Mouse (Mus musculus) large intestine, adult 2 months (tissue): ENCODE results near the gene 9430097D07Rik. TPM values are rescaled to one million over a fixed set of nuclear protein-coding genes. Genes with fewer than 3 reads are reported as not detected.

Source experiments
- DNase-seq: peaks from one replicate; pipeline ENCODE4 v3.0.0-alpha.2; 2012; ENCODE audit warnings: low read depth, low spot score
- WGBS: fragments of 180-500 bp; shearing (Covaris S2); methylation state at CpG from one replicate; pipeline ENCODE4 v1.1.7; 2018; 5-methylcytosine and 5-hydroxymethylcytosine counted together
- polyA plus RNA-seq: library from polyadenylated mRNA; depleted of rRNA; stranded (reverse); fragments of >200 nt; gene quantifications from 2 replicates; pipeline ENCODE4 v1.2.3, GENCODE M21; 2012; rRNA removed

9430097D07Rik gene
- polyA plus RNA-seq, 1 experiment, result 0.05 TPM

GRCm38 (mm10) chr2:32537941-32538340 is 37.5 kb downstream of the 9430097D07Rik start:
- 27% methylated on average over 5 of the region's 5 CpGs for WGBS

DNA sequence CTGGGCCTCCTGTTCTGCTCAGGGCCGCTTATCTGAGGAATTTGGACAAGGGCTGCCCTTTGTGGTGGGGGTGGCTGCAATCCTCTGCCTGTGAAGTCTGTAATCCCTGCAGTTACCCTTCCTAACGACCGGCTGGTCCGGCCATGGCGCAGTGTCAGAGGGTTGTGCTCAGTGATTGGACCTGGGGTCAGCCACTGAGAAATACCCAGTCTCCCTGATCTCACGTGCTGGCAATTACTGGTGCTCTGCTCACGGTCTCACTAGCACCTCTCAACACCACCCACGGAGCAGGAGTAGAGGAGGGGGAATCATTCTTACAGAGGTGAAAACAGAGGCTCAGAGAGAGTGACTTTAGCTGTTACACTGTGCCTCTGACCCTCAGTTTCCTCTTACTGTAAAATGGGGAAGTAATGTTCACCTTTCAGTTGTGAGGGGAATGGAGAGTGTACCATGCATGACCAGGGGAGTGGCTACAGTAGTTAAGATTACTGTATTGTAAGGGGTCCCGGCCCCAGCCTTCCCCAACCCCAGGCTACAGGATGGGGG is 38.1 kb downstream of the 9430097D07Rik start:
- no peak for DNase-seq
- WGBS, result 21% methylated on average over 9 of the region's 9 CpGs

More at GRCm38 (mm10) chr2:32537941-32538340, 37.5 kb downstream of the 9430097D07Rik start:
- no peak for DNase-seq

GRCm38 (mm10) chr2:32536634-32537359 is 38.7 kb downstream of the 9430097D07Rik start:
- WGBS, result 10% methylated on average over 11 of the region's 11 CpGs
- DNase-seq, result no peak

DNA sequence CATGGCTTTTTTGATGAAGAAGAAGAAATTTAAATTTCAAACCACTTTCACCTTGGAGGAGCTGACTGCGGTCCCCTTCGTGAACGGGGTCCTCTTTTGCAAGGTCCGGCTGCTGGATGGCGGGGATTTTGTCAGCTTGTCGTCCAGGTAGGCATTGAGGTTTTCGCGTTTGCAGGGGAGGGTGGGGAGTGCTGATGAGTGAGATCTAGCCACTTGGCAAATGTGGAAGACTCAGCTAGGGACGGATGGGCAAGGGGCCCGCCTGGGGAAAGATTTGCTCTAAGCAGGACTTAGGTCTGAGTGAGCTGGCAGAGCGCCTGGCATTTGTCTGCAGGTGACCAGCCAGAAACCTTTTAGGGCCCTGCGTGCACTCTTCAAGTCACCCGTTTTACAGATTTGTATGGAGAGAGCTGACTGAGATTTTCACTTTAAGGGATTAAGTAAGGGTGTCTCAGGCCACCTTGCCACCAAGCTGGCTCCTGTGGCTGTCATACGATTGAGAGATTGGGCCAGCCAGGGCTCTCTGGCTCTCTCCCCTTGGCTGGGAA is 39.3 kb downstream of the 9430097D07Rik start:
- WGBS, result 3% methylated on average over 14 of the region's 14 CpGs
- no peak for DNase-seq

GRCm38 (mm10) chr2:32535501-32535991 is 39.9 kb downstream of the 9430097D07Rik start:
- DNase-seq, result no peak
- under 1% methylated on average over 56 of the region's 56 CpGs for WGBS

- 1% methylated on average over 67 of the region's 67 CpGs for WGBS
- no peak for DNase-seq
These were observed 40.6 kb downstream of the 9430097D07Rik start, which contains the start of gene Fam102a for GRCm38 (mm10) chr2:32534733-32535471. Gene Fam102a (plus strand): TSS chr2:32535332.

- no peak for DNase-seq
- 9% methylated on average over 13 of the region's 13 CpGs for WGBS
These were observed 41.3 kb downstream of the 9430097D07Rik start for GRCm38 (mm10) chr2:32534061-32534732.

GRCm38 (mm10) chr2:32533163-32533562 is 42.3 kb downstream of the 9430097D07Rik start:
- no peak for DNase-seq
- 90% methylated on average over 2 of the region's 2 CpGs for WGBS

DNA sequence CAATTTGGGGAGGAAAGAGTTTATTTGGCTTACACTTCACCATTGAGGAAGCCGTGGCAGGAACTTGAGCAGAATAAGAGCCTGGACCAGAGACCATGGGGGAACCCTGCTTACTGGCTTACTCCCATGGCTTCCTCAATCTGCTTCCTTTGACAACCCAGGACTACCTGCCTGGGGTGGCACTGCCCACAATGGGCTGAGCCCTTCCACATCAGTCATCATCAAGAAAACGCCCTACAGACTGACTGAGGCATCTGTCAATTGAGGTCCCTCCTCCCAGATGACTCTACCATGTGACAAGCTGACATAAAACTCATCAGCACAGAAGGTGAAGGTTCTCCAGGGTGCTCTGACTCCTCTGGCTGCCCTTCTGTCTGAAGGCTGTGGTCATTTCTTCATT is 45.0 kb downstream of the 9430097D07Rik start:
- DNase-seq, result no peak
- 61% methylated on average over 2 of the region's 2 CpGs for WGBS

DNA sequence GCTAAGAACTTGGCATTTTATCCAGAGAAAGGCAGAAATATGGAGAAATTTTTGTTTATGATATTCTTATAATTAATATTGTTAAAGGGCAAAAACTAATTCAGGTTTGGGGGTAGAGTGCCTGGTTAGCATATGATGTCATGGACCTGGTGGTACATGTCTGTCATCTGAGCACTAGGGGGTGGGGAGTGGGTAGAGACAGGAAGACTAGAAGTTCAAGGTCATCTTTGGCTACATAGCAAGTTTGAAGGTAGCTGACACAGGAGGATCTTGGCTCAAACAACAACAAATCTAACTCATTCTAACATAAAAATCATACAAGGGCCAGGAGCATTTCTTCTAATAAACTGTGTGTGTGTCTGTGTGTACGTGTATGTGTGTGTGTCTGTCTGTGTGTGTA is 47.2 kb downstream of the 9430097D07Rik start:
- 72% methylated on average over 1 of the region's 1 CpGs for WGBS
- DNase-seq, result no peak

- no peak for DNase-seq
- WGBS, result 83% methylated on average over 14 of the region's 14 CpGs
These were observed 48.0 kb downstream of the 9430097D07Rik start for GRCm38 (mm10) chr2:32527468-32527966.

GRCm38 (mm10) chr2:32525816-32526215 is 49.7 kb downstream of the 9430097D07Rik start:
- 81% methylated on average over 12 of the region's 12 CpGs for WGBS
- DNase-seq, result no peak

GRCm38 (mm10) chr2:32524536-32525031 is 50.9 kb downstream of the 9430097D07Rik start:
- WGBS, result 30% methylated on average over 13 of the region's 13 CpGs
- no peak for DNase-seq

Other genes starting within 250 kb of the 9430097D07Rik start
- gene Ciz1, start 223.4 kb downstream of the 9430097D07Rik start, polyA plus RNA-seq, result 102 and 176 TPM in 2 replicates
- gene Dnm1, start 222.3 kb downstream of the 9430097D07Rik start, polyA plus RNA-seq, result 100 and 165 TPM in 2 replicates
- 103 and 107 TPM in 2 replicates for gene 1110008P14Rik, start 193.7 kb downstream of the 9430097D07Rik start, polyA plus RNA-seq
- gene Lcn2, start 187.4 kb downstream of the 9430097D07Rik start, polyA plus RNA-seq, result 12.8 and 18.0 TPM in 2 replicates
- 50.3 and 63.9 TPM in 2 replicates for gene Ptges2, start 179.8 kb downstream of the 9430097D07Rik start, polyA plus RNA-seq
- 3.8 and 4.3 TPM in 2 replicates for gene Naif1, start 125.2 kb downstream of the 9430097D07Rik start, polyA plus RNA-seq
- 22.8 and 25.4 TPM in 2 replicates for gene Slc25a25, start 124.2 kb downstream of the 9430097D07Rik start, polyA plus RNA-seq
- gene Fam102a, start 40.4 kb downstream of the 9430097D07Rik start, polyA plus RNA-seq, result 37.4 and 44.5 TPM in 2 replicates
- 149 and 160 TPM in 2 replicates for gene Dpm2, start 4.8 kb downstream of the 9430097D07Rik start, polyA plus RNA-seq
- gene Pip5kl1, start 887 bp downstream of the 9430097D07Rik start, polyA plus RNA-seq, result 0.11 and 0.48 TPM in 2 replicates
- 7.7 and 8.4 TPM in 2 replicates for gene St6galnac4, start 11.4 kb upstream of the 9430097D07Rik start, polyA plus RNA-seq
- gene St6galnac6, start 24.0 kb upstream of the 9430097D07Rik start, polyA plus RNA-seq, result 15.7 and 16.3 TPM in 2 replicates
- gene Ak1, start 46.1 kb upstream of the 9430097D07Rik start, polyA plus RNA-seq, result 5.9 and 9.1 TPM in 2 replicates
- gene Eng, start 70.9 kb upstream of the 9430097D07Rik start, polyA plus RNA-seq, result 34.5 and 40.7 TPM in 2 replicates
- 31.5 TPM in 2 replicates for gene Fpgs, start 128.5 kb upstream of the 9430097D07Rik start, polyA plus RNA-seq
- gene Cdk9, start 137.4 kb upstream of the 9430097D07Rik start, polyA plus RNA-seq, result 93.8 and 96.5 TPM in 2 replicates
- gene Sh2d3c, start 145.4 kb upstream of the 9430097D07Rik start, polyA plus RNA-seq, result 8.4 and 14.2 TPM in 2 replicates
- 0.14 TPM in 1 of 2 replicates, not detected in the other for gene 6330409D20Rik, start 165.3 kb upstream of the 9430097D07Rik start, polyA plus RNA-seq
- 93.7 and 110 TPM in 2 replicates for gene Tor2a, start 181.6 kb upstream of the 9430097D07Rik start, polyA plus RNA-seq
- gene Ttc16, start 199.9 kb upstream of the 9430097D07Rik start, polyA plus RNA-seq, result 0.58 and 1.4 TPM in 2 replicates
- gene Ptrh1, start 200.1 kb upstream of the 9430097D07Rik start, polyA plus RNA-seq, result 17.4 and 30.9 TPM in 2 replicates
- not detected in 2 replicates for gene Cfap157, start 208.7 kb upstream of the 9430097D07Rik start, polyA plus RNA-seq